Mouse (Mus musculus) hindbrain, embryonic 13.5 days (tissue): Measurements from ENCODE around the gene Kcnn3. TPM values are rescaled to one million over a fixed set of nuclear protein-coding genes. Genes with fewer than 3 reads are reported as not detected.

ENCODE experiments used
- ATAC-seq: fragments of 200-750 bp; cut with Nextera tagmentation; 2 replicates; pipeline ENCODE4 v1.8.0; 2017; ENCODE audit warnings: moderate TSS enrichment; ENCODE audit not compliant: low FRiP score
- H3K27ac ChIP-seq: fragments of 300-500 bp; sonication (generic); 2 replicates; pipeline ENCODE4 v1.5.1; 2015; ENCODE audit warnings: inconsistent platforms, mild to moderate bottlenecking, moderate library complexity
- H3K27me3 ChIP-seq: fragments of 300-500 bp; sonication (generic); 2 replicates; pipeline ENCODE4 v1.6.1; 2015; ENCODE audit warnings: mild to moderate bottlenecking, inconsistent platforms
- H3K36me3 ChIP-seq: fragments of 300-500 bp; sonication (generic); 2 replicates; pipeline ENCODE4 v1.6.1; 2015; ENCODE audit warnings: mild to moderate bottlenecking, inconsistent platforms
- H3K4me1 ChIP-seq: fragments of 300-500 bp; sonication (generic); replicated peaks from 2 replicates; pipeline ENCODE4 v1.6.1; 2015; ENCODE audit warnings: inconsistent platforms
- H3K4me2 ChIP-seq: fragments of 300-500 bp; sonication (generic); 2 replicates; pipeline ENCODE4 v1.6.1; 2015; ENCODE audit warnings: inconsistent platforms, mild to moderate bottlenecking, moderate library complexity
- H3K4me3 ChIP-seq: fragments of 300-500 bp; sonication (generic); 2 replicates; pipeline ENCODE4 v1.5.1; 2015; ENCODE audit warnings: mild to moderate bottlenecking, inconsistent platforms
- H3K9ac ChIP-seq: fragments of 300-500 bp; sonication (generic); 2 replicates; pipeline ENCODE4 v1.6.1; 2015; ENCODE audit warnings: mild to moderate bottlenecking, inconsistent platforms
- H3K9me3 ChIP-seq: fragments of 300-500 bp; sonication (generic); 2 replicates; pipeline ENCODE4 v1.6.1; 2016; ENCODE audit warnings: inconsistent platforms
- WGBS: fragments of 180-500 bp; shearing (Covaris S2); methylation state at CpG from one replicate; pipeline ENCODE4 v1.1.7; 2015; 5-methylcytosine and 5-hydroxymethylcytosine counted together
- polyA plus RNA-seq: library from polyadenylated mRNA; unstranded; fragments of >200 nt; fragmentation: Nextera tagmentation; extraction: Ambion mirVana; gene quantifications from 2 replicates; pipeline ENCODE4 v1.2.1, GENCODE M21; 2015

Kcnn3 gene
- polyA plus RNA-seq, 1 experiment from 2014 or later = 6.6 TPM

DNA sequence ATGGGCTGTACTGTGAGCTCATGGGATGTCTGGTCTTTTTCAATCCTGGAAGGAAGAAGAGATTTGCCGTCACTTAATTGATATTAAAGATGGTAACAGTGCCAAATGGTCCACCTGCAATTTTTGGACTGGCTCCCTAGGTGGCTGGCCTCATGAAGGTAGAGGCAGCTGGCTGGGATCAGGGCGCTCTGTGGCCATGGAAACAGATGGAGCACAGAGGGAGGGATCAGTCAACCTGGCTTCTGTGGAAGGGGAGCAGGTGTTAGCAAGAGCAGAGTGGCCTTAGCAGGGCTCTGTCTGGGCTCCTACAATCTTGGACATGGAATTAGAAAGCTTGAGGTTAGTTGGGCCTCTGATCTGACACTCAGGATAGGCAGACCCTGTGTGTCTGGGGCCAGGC lies 31.9 kb downstream of the Kcnn3 start:
- H3K36me3 ChIP-seq = no peaks in the 10 kb centered on the region
- peaks cover 19% of the 10 kb centered on the region for H3K4me1 ChIP-seq
- ATAC-seq = no peak
- no peak overlapping the region for H3K4me2 ChIP-seq
- no peak overlapping the region for H3K9ac ChIP-seq
- WGBS = 77% methylated on average over 2 of the region's 2 CpGs
- no peaks in the 10 kb centered on the region for H3K9me3 ChIP-seq
- H3K27me3 ChIP-seq = 0 out of 2 replicates have a peak, but pooled peaks cover 6% of the 10 kb centered on the region
- no peak overlapping the region; the same call in 1 of the 2 replicates for H3K27ac ChIP-seq
- H3K4me3 ChIP-seq = no peak overlapping the region

GRCm38 (mm10) chr3:89553432-89553831 lies 33.5 kb downstream of the Kcnn3 start:
- no peak for ATAC-seq
- no peaks in the 10 kb centered on the region for H3K36me3 ChIP-seq
- H3K4me1 ChIP-seq = peaks cover 17% of the 10 kb centered on the region
- H3K4me3 ChIP-seq = no peak overlapping the region
- WGBS = 89% methylated on average over 8 of the region's 8 CpGs
- no peak overlapping the region for H3K27ac ChIP-seq
- no peak overlapping the region for H3K4me2 ChIP-seq
- 0 out of 2 replicates have a peak, but pooled peaks cover 6% of the 10 kb centered on the region for H3K27me3 ChIP-seq
- no peak overlapping the region for H3K9ac ChIP-seq
- no peaks in the 10 kb centered on the region for H3K9me3 ChIP-seq

DNA sequence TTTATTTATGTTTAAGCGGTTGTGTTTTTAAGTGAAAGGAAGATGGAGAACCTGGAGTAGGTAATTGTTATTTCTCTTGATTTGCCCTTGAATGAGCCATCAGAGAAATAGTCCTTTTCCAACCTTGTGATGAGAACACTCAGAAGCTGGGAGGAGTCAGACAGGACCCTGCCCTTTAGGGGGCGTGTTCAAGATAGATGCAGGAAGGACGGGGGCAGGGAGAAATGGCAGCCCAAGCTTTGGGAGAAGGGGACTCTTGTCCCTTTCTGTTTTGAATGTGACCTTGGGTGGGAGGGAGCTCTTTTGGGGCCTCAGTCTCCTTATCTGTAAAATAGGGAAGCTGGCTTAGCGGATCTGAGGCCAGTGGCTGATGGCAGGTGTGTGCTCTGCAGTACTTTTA lies 34.0 kb downstream of the Kcnn3 start:
- 64% methylated on average over 4 of the region's 4 CpGs for WGBS
- Histone ChIP-seq H3K27me3 (0 out of 2 replicates have a peak, but pooled peaks cover 6% of the 10 kb centered on the region), H3K4me2 (no peak overlapping the region), H3K27ac (no peak overlapping the region), H3K4me1 (peaks cover 22% of the 10 kb centered on the region), H3K9ac (no peak overlapping the region), H3K9me3 (no peaks in the 10 kb centered on the region), H3K4me3 (no peak overlapping the region), H3K36me3 (no peaks in the 10 kb centered on the region)
- no peak for ATAC-seq

DNA sequence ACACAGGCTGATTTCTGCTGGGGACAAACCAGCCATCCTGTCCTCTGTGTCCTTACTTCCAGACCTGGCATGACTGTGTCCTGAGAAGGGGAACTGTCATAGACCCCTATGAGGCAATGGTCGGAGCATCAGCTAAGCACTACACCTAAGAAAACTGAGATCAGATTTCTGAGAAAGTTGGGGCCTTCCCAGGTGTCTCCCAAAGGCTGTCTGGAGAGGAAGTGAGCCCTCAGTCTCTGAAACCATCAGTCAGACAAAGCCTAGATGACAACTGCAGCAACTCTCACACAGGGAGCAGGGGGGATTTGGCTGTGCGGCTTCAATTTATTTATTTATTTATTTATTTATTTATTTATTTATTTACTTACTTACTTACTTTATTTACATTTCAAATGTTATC lies 34.6 kb downstream of the Kcnn3 start:
- no peak for ATAC-seq
- Histone ChIP-seq H3K4me2 (no peak overlapping the region), H3K4me3 (no peak overlapping the region), H3K4me1 (peaks cover 25% of the 10 kb centered on the region), H3K27ac (no peak overlapping the region), H3K36me3 (no peaks in the 10 kb centered on the region), H3K9me3 (no peaks in the 10 kb centered on the region), H3K27me3 (0 out of 2 replicates have a peak, but pooled peaks cover 6% of the 10 kb centered on the region), H3K9ac (no peak overlapping the region)
- WGBS = 90% methylated on average over 2 of the region's 2 CpGs

- Histone ChIP-seq H3K36me3 (no peaks in the 10 kb centered on the region), H3K4me1 (peaks cover 20% of the 10 kb centered on the region), H3K4me3 (no peak overlapping the region), H3K9me3 (no peaks in the 10 kb centered on the region), H3K9ac (no peak overlapping the region), H3K27ac (no peak overlapping the region), H3K4me2 (no peak overlapping the region), H3K27me3 (0 out of 2 replicates have a peak, but pooled peaks cover 6% of the 10 kb centered on the region)
- ATAC-seq = no peak
- 82% methylated on average over 5 of the region's 5 CpGs for WGBS
Measured at GRCm38 (mm10) chr3:89557811-89558210, 37.8 kb downstream of the Kcnn3 start.

- H3K9ac ChIP-seq = no peak overlapping the region
- H3K4me2 ChIP-seq = no peak overlapping the region
- ATAC-seq = peak; percentile 89
- H3K27me3 ChIP-seq = 0 out of 2 replicates have a peak, but pooled peaks cover 6% of the 10 kb centered on the region
- no peak overlapping the region for H3K4me3 ChIP-seq
- no peaks in the 10 kb centered on the region for H3K36me3 ChIP-seq
- peak overlapping the region; percentile 80 for H3K27ac ChIP-seq
- peaks cover 20% of the 10 kb centered on the region for H3K4me1 ChIP-seq
- no peaks in the 10 kb centered on the region for H3K9me3 ChIP-seq
- 52% methylated on average over 15 of the region's 15 CpGs for WGBS
Measured at GRCm38 (mm10) chr3:89558972-89559910, 39.3 kb downstream of the Kcnn3 start.

DNA sequence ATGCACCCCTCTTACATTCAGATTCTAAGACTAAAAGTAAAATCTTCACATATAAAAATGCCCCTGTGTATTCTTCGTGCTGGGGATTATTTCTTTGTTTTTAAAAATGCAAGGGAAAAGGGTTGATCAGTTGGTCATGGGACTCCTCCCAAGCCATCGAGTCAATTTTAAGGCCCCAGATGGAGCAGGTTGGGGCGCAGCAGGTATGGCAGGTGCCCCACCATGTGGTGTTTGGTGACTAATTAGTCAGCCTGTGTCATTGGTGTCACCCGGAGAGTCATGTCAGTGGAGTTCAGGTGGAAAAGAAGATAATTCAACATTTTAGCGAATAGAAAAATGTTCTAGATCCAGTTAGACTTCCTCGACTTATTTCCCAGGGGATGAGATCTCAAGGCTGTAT lies 41.4 kb downstream of the Kcnn3 start:
- Histone ChIP-seq H3K36me3 (no peaks in the 10 kb centered on the region), H3K4me2 (no peak overlapping the region), H3K27ac (no peak overlapping the region), H3K9ac (no peak overlapping the region), H3K27me3 (no peaks in the 10 kb centered on the region), H3K9me3 (no peaks in the 10 kb centered on the region), H3K4me1 (peaks cover 20% of the 10 kb centered on the region), H3K4me3 (no peak overlapping the region)
- WGBS = 90% methylated on average over 6 of the region's 6 CpGs
- ATAC-seq = no peak

DNA sequence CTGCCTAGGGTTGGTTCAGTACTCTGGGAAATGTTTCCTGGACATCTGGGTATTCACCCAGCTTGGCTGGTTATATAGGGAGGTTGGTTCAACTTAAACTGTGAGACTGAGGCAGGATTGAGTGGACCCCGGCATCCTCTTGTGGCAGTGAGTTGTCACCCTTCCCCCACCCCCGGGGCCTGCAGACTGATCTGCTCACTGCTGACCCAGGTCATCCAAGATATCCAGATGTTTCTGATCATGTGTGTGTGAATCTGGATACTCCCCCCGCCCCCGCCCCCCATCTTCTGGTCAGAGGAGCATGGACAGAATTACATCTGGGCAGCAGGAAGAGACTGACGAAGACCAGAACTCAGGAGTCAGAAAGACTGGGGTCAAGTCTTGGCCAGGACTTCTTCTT lies 45.4 kb downstream of the Kcnn3 start:
- H3K27ac ChIP-seq = no peak overlapping the region
- H3K9ac ChIP-seq = no peak overlapping the region
- H3K4me3 ChIP-seq = no peak overlapping the region
- no peak overlapping the region for H3K4me2 ChIP-seq
- 85% methylated on average over 5 of the region's 5 CpGs for WGBS
- peaks cover 6% of the 10 kb centered on the region for H3K4me1 ChIP-seq
- ATAC-seq = no peak
- no peaks in the 10 kb centered on the region for H3K27me3 ChIP-seq
- no peaks in the 10 kb centered on the region for H3K9me3 ChIP-seq
- H3K36me3 ChIP-seq = no peaks in the 10 kb centered on the region

- H3K36me3 ChIP-seq = no peaks in the 10 kb centered on the region
- WGBS = 94% methylated on average over 1 of the region's 1 CpGs
- no peak overlapping the region for H3K9ac ChIP-seq
- ATAC-seq = no peak
- no peak overlapping the region for H3K4me3 ChIP-seq
- H3K27me3 ChIP-seq = 0 out of 2 replicates have a peak, but pooled peaks cover 5% of the 10 kb centered on the region
- H3K4me2 ChIP-seq = no peak overlapping the region
- H3K4me1 ChIP-seq = peaks cover 6% of the 10 kb centered on the region
- H3K27ac ChIP-seq = no peak overlapping the region
- no peaks in the 10 kb centered on the region for H3K9me3 ChIP-seq
Measured at GRCm38 (mm10) chr3:89569058-89569457, 49.1 kb downstream of the Kcnn3 start.

DNA sequence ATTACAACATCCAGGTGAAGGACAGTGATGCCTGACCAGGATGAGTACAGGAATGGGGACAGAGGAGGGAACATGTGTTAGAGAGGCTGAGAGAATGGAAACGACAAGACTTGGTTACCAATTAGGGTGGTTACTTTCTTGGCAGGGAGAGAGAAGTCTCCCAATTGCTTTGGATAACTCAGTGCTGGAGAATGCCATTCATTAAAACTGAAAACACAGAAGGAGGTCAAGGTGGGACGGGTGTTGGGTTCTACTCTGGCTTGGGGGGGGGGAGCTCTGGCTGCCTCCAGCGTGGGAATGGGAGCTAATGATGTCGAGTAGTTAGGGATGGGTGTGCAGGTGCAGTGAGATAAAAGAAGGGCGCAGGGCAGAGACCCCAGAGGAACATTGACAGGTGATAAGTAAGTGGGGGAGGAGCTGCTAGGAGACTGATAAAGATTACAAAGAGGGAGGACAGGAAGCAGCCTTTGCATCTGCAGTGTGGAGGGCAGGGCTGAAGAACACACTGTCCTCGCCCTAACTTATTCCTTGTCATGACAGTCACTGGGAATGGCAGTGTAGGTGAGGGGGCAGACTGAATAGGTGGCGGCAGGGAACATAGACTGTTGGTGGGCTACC lies 49.9 kb downstream of the Kcnn3 start:
- no peaks in the 10 kb centered on the region for H3K9me3 ChIP-seq
- no peaks in the 10 kb centered on the region for H3K36me3 ChIP-seq
- H3K27ac ChIP-seq = no peak overlapping the region
- 0 out of 2 replicates have a peak, but pooled peaks have one; percentile 32 for ATAC-seq
- peaks cover 6% of the 10 kb centered on the region for H3K4me1 ChIP-seq
- H3K4me2 ChIP-seq = no peak overlapping the region
- WGBS = 60% methylated on average over 7 of the region's 7 CpGs
- 0 out of 2 replicates have a peak, but pooled peaks cover 5% of the 10 kb centered on the region for H3K27me3 ChIP-seq
- H3K4me3 ChIP-seq = no peak overlapping the region
- no peak overlapping the region for H3K9ac ChIP-seq

- Histone ChIP-seq H3K4me2 (no peak overlapping the region), H3K4me3 (no peak overlapping the region), H3K9me3 (no peaks in the 10 kb centered on the region), H3K36me3 (no peaks in the 10 kb centered on the region), H3K27me3 (0 out of 2 replicates have a peak, but pooled peaks cover 5% of the 10 kb centered on the region), H3K9ac (no peak overlapping the region), H3K4me1 (peaks cover 6% of the 10 kb centered on the region), H3K27ac (no peak overlapping the region)
- no peak for ATAC-seq
- WGBS = 69% methylated on average over 3 of the region's 3 CpGs
Measured at GRCm38 (mm10) chr3:89570362-89570761, 50.4 kb downstream of the Kcnn3 start.

DNA sequence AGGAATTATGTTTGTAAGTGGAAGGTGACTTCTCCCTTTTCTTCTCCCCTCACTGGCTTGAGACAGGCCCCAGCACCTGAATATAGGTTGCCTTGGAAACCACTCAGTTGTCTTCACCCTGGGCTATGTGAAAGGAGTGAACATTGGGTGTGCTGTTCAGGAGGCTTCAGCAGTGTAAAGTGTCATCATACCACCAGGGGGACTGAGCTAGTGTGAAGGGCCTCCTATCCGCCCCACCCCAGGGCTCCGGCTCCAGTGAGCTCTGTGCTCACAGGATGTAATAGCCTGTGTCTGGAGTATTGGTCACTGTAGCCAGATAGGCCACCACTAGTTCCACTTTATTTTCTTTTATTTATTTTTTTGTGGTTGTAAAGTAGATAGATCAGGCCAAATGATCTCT lies 54.3 kb downstream of the Kcnn3 start:
- Histone ChIP-seq H3K4me3 (no peak overlapping the region), H3K36me3 (no peaks in the 10 kb centered on the region), H3K9ac (no peak overlapping the region), H3K4me1 (peaks cover 11% of the 10 kb centered on the region), H3K9me3 (no peaks in the 10 kb centered on the region), H3K27ac (no peak overlapping the region), H3K4me2 (no peak overlapping the region), H3K27me3 (0 out of 2 replicates have a peak, but pooled peaks cover 5% of the 10 kb centered on the region)
- no peak for ATAC-seq
- 59% methylated on average over 2 of the region's 2 CpGs for WGBS
